Mouse (Mus musculus): ENCODE measurements around the gene Wdr46. TPM values are rescaled to one million over a fixed set of nuclear protein-coding genes. Genes with fewer than 3 reads are reported as not detected.

Wdr46 gene
- polyA plus RNA-seq, 1 experiment from 2014 or later: 18.9 TPM

DNA sequence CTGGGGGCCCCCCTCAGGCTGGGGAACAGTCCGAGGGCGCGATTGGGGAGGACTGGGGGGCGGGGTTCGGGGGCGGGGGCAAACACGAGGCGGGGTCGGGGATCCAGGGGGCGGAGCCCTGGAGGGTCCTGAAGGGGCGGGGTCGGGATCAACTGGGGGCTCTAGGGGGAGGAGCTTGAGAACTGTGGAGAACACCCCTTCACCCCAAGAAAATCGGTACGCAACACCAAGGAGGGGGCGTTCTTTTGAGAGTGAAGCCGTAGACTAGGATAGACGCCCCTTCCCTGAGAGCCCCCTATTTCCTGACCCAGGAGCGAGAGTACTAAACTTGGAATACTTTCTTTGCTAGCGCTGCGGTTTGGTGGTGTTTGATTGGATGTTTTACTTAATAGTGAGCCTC, 24.2 kb upstream of the Wdr46 start:
- Histone ChIP-seq H3K9me3 (ENCODE audit: control insufficient read depth, low read length) (no peaks in the 10 kb centered on the region), H3K4me3 (ENCODE audit: low read depth, low read length) (peak overlapping the region; percentile 45), H3K36me3 (ENCODE audit: control insufficient read depth, insufficient read depth, low read length) (peaks cover 23% of the 10 kb centered on the region), H3K4me2 (ENCODE audit: low read depth, low read length) (peak overlapping the region; percentile 41), H3K27ac (ENCODE audit: low read depth, low read length) (peak overlapping the region; percentile 77), H3K27me3 (ENCODE audit: control insufficient read depth, insufficient read depth, low read length) (no peaks in the 10 kb centered on the region), H3K4me1 (ENCODE audit: control insufficient read depth, insufficient read depth, low read length) (peaks cover 22% of the 10 kb centered on the region), H3K9ac (replicated peaks; ENCODE audit: low read depth, low read length) (peak overlapping the region; percentile 57)
- WGBS: under 1% methylated on average over 18 of the region's 20 CpGs
- ATAC-seq (ENCODE audit: low read depth): peak; percentile 19

DNA sequence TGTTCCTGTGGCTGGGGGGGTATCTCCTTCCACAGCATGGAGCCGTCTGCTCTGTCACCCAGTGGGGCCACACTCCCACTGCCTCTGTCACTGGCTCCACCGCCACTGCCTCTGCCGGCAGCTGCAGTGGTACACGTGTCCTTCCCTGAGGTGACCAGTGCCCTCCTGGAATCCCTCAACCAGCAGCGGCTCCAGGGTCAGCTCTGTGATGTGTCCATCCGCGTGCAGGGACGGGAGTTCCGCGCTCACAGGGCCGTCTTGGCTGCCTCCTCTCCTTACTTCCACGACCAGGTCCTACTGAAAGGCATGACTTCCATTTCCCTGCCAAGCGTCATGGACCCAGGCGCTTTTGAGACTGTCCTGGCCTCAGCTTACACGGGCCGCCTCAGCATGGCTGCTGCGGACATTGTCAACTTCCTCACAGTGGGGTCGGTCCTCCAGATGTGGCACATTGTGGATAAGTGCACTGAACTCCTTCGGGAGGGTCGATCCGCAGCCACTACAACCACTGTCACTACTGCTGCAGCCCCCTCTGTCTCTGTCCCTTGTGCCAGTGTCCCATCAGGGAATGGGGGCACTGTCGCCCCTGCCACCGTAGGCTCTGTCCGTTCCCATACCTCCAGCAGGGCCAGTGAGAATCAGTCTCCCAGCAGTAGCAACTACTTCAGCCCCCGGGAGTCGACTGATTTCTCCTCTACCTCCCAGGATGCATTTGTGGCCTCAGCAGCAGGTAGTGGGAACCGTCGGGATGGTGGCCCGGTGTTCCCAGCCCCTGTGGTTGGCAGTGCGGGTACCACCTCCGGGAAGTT, 23.4 kb upstream of the Wdr46 start:
- Histone ChIP-seq H3K4me1 (ENCODE audit: control insufficient read depth, insufficient read depth, low read length) (peaks cover 22% of the 10 kb centered on the region), H3K27ac (ENCODE audit: low read depth, low read length) (no peak overlapping the region; the same call in 1 of the 2 replicates), H3K4me3 (ENCODE audit: low read depth, low read length) (peak overlapping the region; percentile 45), H3K36me3 (ENCODE audit: control insufficient read depth, insufficient read depth, low read length) (peaks cover 16% of the 10 kb centered on the region), H3K4me2 (ENCODE audit: low read depth, low read length) (peak overlapping the region; percentile 41), H3K9ac (replicated peaks; ENCODE audit: low read depth, low read length) (no peak overlapping the region), H3K9me3 (ENCODE audit: control insufficient read depth, low read length) (no peaks in the 10 kb centered on the region), H3K27me3 (ENCODE audit: control insufficient read depth, insufficient read depth, low read length) (no peaks in the 10 kb centered on the region)
- WGBS: 73% methylated on average over 31 of the region's 31 CpGs
- ATAC-seq (ENCODE audit: low read depth): no peak

DNA sequence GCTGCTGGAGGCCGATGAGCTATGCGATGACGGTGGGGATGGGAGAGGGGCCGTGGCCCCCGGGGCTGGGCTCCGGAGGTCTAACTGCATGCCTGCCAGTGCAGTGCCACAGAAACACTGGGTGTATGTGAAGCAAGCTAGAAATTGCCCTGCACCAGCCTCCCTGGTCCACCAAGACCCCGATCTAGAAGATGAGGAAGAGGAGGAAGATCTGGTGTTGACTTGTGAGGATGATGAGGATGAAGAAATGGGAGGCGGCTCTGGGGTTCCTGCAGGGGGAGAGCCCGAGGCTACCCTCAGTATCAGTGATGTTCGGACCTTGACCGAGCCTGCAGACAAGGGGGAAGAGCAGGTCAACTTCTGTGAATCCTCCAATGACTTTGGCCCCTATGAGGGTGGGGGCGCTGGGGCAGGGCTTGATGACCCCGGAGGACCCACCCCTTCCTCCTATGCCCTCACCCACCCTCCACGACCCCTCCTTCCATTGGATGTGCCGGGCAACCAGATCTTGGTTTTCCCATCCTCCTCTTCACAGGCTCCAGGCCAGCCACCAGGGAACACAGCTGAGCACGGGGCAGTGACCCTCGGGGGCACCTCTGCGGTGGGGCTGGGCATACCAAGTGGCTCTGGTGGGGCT, 22.7 kb upstream of the Wdr46 start:
- no peaks in the 10 kb centered on the region for H3K27me3 ChIP-seq (ENCODE audit: control insufficient read depth, insufficient read depth, low read length)
- H3K36me3 ChIP-seq (ENCODE audit: control insufficient read depth, insufficient read depth, low read length): peaks cover 12% of the 10 kb centered on the region
- H3K4me1 ChIP-seq (ENCODE audit: control insufficient read depth, insufficient read depth, low read length): peaks cover 22% of the 10 kb centered on the region
- H3K27ac ChIP-seq (ENCODE audit: low read depth, low read length): no peak overlapping the region
- no peak overlapping the region for H3K4me2 ChIP-seq (ENCODE audit: low read depth, low read length)
- H3K4me3 ChIP-seq (ENCODE audit: low read depth, low read length): no peak overlapping the region
- no peak overlapping the region for H3K9ac ChIP-seq (replicated peaks; ENCODE audit: low read depth, low read length)
- no peak for ATAC-seq (ENCODE audit: low read depth)
- H3K9me3 ChIP-seq (ENCODE audit: control insufficient read depth, low read length): no peaks in the 10 kb centered on the region
- 85% methylated on average over 18 of the region's 18 CpGs for WGBS

DNA sequence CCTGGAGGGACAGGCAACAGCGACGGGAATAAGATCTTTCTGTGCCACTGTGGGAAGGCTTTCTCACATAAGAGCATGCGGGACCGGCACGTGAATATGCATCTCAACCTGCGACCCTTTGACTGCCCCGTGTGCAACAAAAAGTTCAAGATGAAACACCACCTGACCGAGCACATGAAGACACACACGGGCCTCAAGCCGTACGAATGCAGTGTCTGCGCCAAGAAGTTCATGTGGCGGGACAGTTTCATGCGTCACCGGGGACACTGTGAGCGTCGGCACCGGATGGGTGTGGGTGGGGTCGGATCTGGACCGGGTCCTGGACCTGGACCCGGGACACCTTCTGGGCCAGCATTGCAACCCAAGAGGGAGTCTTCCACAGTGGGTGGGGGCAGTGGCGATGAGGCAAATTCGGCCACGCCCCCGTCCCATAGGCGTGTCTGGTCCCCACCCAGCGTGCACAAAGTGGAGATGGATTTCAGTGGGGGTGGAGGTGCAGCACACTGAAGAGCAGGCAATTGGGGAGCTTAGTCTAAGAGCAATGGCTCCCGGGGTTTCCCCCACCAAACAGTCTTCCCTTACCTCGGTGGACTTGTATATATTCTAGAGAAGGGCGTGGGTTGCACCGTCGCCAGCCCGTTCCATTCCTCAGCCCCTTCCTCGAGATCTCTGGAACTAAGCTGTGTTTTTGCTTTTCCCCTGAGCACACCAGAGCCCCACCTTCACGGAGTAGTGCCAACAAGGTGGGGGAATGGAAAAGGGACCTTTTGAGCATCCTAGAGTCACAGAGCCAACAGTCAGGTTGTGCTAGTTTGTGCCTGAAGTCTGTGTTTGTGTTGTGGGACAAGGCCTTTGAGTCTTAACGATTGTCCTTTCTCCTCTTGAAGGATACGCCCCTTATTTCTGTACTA, 21.9 kb upstream of the Wdr46 start:
- Histone ChIP-seq H3K27ac (ENCODE audit: low read depth, low read length) (no peak overlapping the region), H3K4me2 (ENCODE audit: low read depth, low read length) (peak overlapping the region; percentile 64), H3K4me3 (ENCODE audit: low read depth, low read length) (peak overlapping the region; percentile 32; the same call in 1 of the 2 replicates), H3K27me3 (ENCODE audit: control insufficient read depth, insufficient read depth, low read length) (no peaks in the 10 kb centered on the region), H3K4me1 (ENCODE audit: control insufficient read depth, insufficient read depth, low read length) (peaks cover 22% of the 10 kb centered on the region), H3K9me3 (ENCODE audit: control insufficient read depth, low read length) (no peaks in the 10 kb centered on the region), H3K9ac (replicated peaks; ENCODE audit: low read depth, low read length) (no peak overlapping the region), H3K36me3 (ENCODE audit: control insufficient read depth, insufficient read depth, low read length) (peaks cover 7% of the 10 kb centered on the region)
- no peak for ATAC-seq (ENCODE audit: low read depth)
- 61% methylated on average over 37 of the region's 37 CpGs for WGBS

DNA sequence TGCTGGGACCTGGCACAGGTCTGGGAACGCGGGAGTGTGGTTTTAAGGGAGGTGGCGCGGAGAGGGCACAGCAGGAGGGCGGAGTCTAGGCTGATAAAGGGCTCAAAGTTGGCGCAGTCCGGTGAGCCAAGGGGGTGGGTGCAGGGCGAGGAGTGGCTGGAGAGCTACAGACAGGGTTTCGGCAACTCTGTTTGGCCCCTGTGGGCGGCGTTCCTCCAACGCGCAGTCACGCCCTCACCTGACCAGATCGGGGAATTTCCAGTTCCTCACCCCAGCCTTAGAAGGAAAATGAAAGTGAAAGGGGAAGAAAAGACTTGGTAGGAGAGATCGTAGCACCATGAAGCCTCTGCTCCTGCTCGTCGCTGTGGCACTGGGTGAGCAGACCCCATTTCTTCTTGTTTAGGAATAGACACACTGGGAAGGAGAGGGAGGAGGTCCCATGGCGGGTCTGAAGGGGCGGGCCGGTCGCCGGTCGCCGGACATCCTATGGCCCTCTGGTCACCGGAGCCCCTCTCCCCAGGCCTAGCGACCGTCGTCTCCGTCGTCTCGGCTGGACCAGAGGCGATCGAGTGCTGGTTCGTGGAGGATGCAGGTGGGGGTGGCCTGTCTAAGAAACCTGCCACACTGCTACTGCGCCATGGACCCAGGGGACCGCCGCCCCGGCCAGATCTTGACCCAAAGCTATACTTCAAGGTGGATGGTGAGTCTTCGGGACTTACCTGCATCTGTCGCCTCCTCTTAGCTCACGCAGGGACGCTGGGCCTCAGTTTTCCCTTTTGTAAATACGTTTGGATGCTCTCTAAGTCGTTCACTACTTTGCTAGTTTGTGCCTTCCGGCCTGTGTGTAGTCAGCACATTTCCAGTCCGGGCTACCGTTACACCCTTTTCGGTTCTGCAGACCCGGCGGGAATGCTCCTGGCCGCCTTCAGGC, 20.8 kb upstream of the Wdr46 start:
- peak overlapping the region; percentile 52 for H3K27ac ChIP-seq (ENCODE audit: low read depth, low read length)
- no peak for ATAC-seq (ENCODE audit: low read depth)
- H3K4me2 ChIP-seq (ENCODE audit: low read depth, low read length): peak overlapping the region; percentile 64
- H3K9me3 ChIP-seq (ENCODE audit: control insufficient read depth, low read length): no peaks in the 10 kb centered on the region
- peaks cover 22% of the 10 kb centered on the region for H3K4me1 ChIP-seq (ENCODE audit: control insufficient read depth, insufficient read depth, low read length)
- H3K36me3 ChIP-seq (ENCODE audit: control insufficient read depth, insufficient read depth, low read length): no peaks in the 10 kb centered on the region
- H3K27me3 ChIP-seq (ENCODE audit: control insufficient read depth, insufficient read depth, low read length): no peaks in the 10 kb centered on the region
- under 1% methylated on average over 52 of the region's 52 CpGs for WGBS
- H3K4me3 ChIP-seq (ENCODE audit: low read depth, low read length): peak overlapping the region; percentile 32
- H3K9ac ChIP-seq (replicated peaks; ENCODE audit: low read depth, low read length): peak overlapping the region; percentile 54

DNA sequence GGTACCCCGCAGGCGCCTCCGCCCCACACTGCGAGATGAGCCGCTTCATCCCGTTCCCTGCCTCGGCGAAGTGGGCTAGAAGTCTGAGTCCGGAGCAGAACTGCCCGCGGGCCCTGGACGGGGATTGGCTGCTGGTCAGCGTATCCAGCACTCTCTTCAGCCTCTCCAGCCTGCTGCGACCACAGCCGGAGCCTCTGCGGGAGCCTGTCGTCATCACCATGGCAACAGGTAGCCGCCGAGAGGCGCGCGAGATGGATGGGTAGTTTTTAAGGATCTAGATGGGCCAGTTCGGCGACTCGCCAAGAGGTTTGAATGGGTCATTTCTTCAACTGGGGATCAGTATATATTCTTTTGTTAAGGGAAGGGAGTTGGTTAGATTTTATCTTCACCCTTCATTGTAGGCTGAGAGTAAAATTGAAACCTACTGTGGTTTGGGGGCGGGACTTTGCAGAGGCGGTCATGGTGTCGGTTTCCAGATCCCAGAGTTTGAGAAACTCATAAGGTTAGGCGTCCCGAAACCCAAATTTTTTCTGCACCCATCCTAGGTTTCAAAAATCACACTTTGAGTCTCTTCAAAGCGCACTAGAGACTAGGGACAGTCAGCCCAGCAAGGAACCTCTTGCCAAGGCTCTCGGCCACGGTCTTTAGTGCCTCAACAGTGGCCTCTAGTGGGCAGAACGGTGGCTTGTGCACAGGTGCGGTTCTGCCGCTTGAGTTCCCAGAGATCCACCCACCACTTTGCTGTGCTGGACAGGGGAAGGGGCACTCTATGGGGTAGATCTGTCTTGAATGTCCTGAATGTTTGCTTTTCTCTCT, 20.0 kb upstream of the Wdr46 start:
- ATAC-seq (ENCODE audit: low read depth): 0 out of 2 replicates have a peak, but pooled peaks have one; percentile 7
- peak overlapping the region; percentile 52 for H3K27ac ChIP-seq (ENCODE audit: low read depth, low read length)
- no peaks in the 10 kb centered on the region for H3K27me3 ChIP-seq (ENCODE audit: control insufficient read depth, insufficient read depth, low read length)
- H3K9me3 ChIP-seq (ENCODE audit: control insufficient read depth, low read length): no peaks in the 10 kb centered on the region
- H3K4me2 ChIP-seq (ENCODE audit: low read depth, low read length): peak overlapping the region; percentile 64
- H3K9ac ChIP-seq (replicated peaks; ENCODE audit: low read depth, low read length): peak overlapping the region; percentile 54
- peak overlapping the region; percentile 32 for H3K4me3 ChIP-seq (ENCODE audit: low read depth, low read length)
- H3K36me3 ChIP-seq (ENCODE audit: control insufficient read depth, insufficient read depth, low read length): no peaks in the 10 kb centered on the region
- H3K4me1 ChIP-seq (ENCODE audit: control insufficient read depth, insufficient read depth, low read length): peaks cover 22% of the 10 kb centered on the region
- WGBS: under 1% methylated on average over 36 of the region's 36 CpGs

DNA sequence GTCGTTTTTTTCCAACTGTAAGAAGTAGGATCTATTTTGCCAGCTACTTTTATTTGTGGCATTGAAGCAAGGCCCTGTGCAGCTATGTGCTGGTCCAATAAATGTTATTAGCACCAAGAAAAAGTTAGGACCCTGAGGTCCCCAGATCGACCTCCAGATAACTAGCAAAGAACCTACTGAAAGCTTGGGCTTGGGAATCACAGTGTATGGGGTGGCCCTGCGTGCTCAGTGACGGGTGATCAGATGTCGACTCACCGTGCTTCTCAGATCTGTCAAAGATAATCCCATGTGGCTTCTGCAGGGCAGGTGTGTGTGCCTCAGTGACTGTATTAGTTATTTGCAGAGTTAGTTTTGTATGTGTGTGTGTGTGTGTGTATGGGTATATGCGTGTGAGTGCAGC, 19.1 kb upstream of the Wdr46 start:
- peaks cover 22% of the 10 kb centered on the region for H3K4me1 ChIP-seq (ENCODE audit: control insufficient read depth, insufficient read depth, low read length)
- peak overlapping the region; percentile 4; the same call in 1 of the 2 replicates for H3K4me2 ChIP-seq (ENCODE audit: low read depth, low read length)

More for the DNA sequence above, 19.1 kb upstream of the Wdr46 start:
- no peak overlapping the region for H3K4me3 ChIP-seq (ENCODE audit: low read depth, low read length)
- no peaks in the 10 kb centered on the region for H3K9me3 ChIP-seq (ENCODE audit: control insufficient read depth, low read length)
- 92% methylated on average over 7 of the region's 7 CpGs for WGBS
- no peak overlapping the region for H3K27ac ChIP-seq (ENCODE audit: low read depth, low read length)
- H3K27me3 ChIP-seq (ENCODE audit: control insufficient read depth, insufficient read depth, low read length): no peaks in the 10 kb centered on the region
- no peak for ATAC-seq (ENCODE audit: low read depth)
- H3K9ac ChIP-seq (replicated peaks; ENCODE audit: low read depth, low read length): no peak overlapping the region
- 0 out of 2 replicates have a peak, but pooled peaks cover 3% of the 10 kb centered on the region for H3K36me3 ChIP-seq (ENCODE audit: control insufficient read depth, insufficient read depth, low read length)

Data from neural tube, embryonic 14.5 days (tissue).